Mouse (Mus musculus) embryonic fibroblast, embryonic 13.5 days (primary cell): ENCODE data around the gene Dyrk1b.

Source experiments
- CTCF ChIP-seq: IDR thresholded peaks from 2 replicates; pipeline ENCODE4 v1.5.1; 2011; ENCODE audit warnings: mild to moderate bottlenecking, control low read depth, low read length, moderate library complexity, borderline replicate concordance; ENCODE audit not compliant: insufficient read depth
- POLR2A ChIP-seq: IDR thresholded peaks from 2 replicates; pipeline ENCODE4 v1.6.1; 2011; ENCODE audit warnings: low read depth, mild to moderate bottlenecking, control low read depth, low read length, moderate library complexity

DNA sequence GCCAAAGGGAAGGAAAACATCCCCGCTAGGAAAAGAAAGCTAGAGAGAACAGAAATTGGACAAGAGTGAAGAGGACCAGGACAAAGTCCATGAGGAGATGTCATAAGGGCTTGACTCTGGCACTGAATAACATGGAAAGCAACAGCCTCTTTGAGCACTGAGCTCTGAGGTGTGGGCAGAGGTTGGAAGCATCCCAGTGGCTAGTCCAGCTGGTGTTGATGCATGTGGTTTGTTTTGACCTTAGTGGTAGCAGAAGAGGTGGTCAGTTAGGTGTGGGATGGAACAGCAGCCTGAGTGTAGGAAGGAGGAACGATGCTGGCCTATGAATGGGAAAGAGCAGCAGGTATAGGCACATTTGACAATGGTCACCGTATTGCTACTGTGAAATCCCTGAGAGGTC lies 12.2 kb downstream of the Dyrk1b start:
- TF ChIP-seq POLR2A (no peak), CTCF (no peak)
